Mouse (Mus musculus) lung, embryonic 16.5 days (tissue): ENCODE results near the gene Tesk2. TPM values are rescaled to one million over a fixed set of nuclear protein-coding genes. Genes with fewer than 3 reads are reported as not detected.

ENCODE experiments used
- ATAC-seq: fragments of 200-750 bp; cut with Nextera tagmentation; 2 replicates; pipeline ENCODE4 v1.8.0; 2017; ENCODE audit warnings: low read depth, mild to moderate bottlenecking, moderate library complexity
- H3K27ac ChIP-seq: fragments of 300-500 bp; sonication (generic); 2 replicates; pipeline ENCODE4 v1.5.1; 2014; ENCODE audit warnings: mild to moderate bottlenecking, control low read depth, low read length
- H3K27me3 ChIP-seq: fragments of 300-500 bp; sonication (generic); 2 replicates; pipeline ENCODE4 v1.6.1; 2014; ENCODE audit warnings: low read depth, low read length, mixed read lengths; ENCODE audit not compliant: control insufficient read depth, insufficient read depth
- H3K36me3 ChIP-seq: fragments of 300-500 bp; sonication (generic); 2 replicates; pipeline ENCODE4 v1.6.1; 2014; ENCODE audit warnings: low read length; ENCODE audit not compliant: control insufficient read depth, insufficient read depth
- H3K4me1 ChIP-seq: fragments of 300-500 bp; sonication (generic); replicated peaks from 2 replicates; pipeline ENCODE4 v1.6.1; 2014; ENCODE audit warnings: low read length, mixed read lengths; ENCODE audit not compliant: control insufficient read depth, insufficient read depth
- H3K4me2 ChIP-seq: fragments of 300-500 bp; sonication (generic); 2 replicates; pipeline ENCODE4 v1.6.1; 2014; ENCODE audit warnings: low read depth, low read length, control low read depth
- H3K4me3 ChIP-seq: fragments of 300-500 bp; sonication (generic); 2 replicates; pipeline ENCODE4 v1.5.1; 2014; ENCODE audit warnings: mild to moderate bottlenecking, low read length, control low read depth
- H3K9ac ChIP-seq: fragments of 300-500 bp; sonication (generic); 2 replicates; pipeline ENCODE4 v1.6.1; 2014; ENCODE audit warnings: low read length, control low read depth
- H3K9me3 ChIP-seq: fragments of 300-500 bp; sonication (generic); 2 replicates; pipeline ENCODE4 v1.6.1; 2016; ENCODE audit warnings: low read length; ENCODE audit not compliant: control insufficient read depth
- WGBS: fragments of 180-500 bp; shearing (Covaris S2); extraction: QIAGEN DNeasy Blood & Tissue Kit; methylation state at CpG from one replicate; pipeline ENCODE4 v1.1.7; 2014; 5-methylcytosine and 5-hydroxymethylcytosine counted together
- polyA plus RNA-seq: library from polyadenylated mRNA; unstranded; fragments of >200 nt; fragmentation: Nextera tagmentation; extraction: Ambion mirVana; gene quantifications from 2 replicates; pipeline ENCODE4 v1.2.1, GENCODE M21; 2015

The Tesk2 gene
- polyA plus RNA-seq, 1 experiment from 2014 or later: 8.2 TPM

GRCm38 (mm10) chr4:116776391-116776790 lies 55.6 kb downstream of the Tesk2 start:
- H3K9ac ChIP-seq: no peak overlapping the region
- no peak for ATAC-seq
- H3K4me2 ChIP-seq: no peak overlapping the region
- no peaks in the 10 kb centered on the region for H3K4me1 ChIP-seq
- WGBS: 83% methylated on average over 5 of the region's 5 CpGs
- H3K9me3 ChIP-seq: no peaks in the 10 kb centered on the region
- no peaks in the 10 kb centered on the region for H3K27me3 ChIP-seq
- no peaks in the 10 kb centered on the region for H3K36me3 ChIP-seq
- H3K4me3 ChIP-seq: no peak overlapping the region
- H3K27ac ChIP-seq: no peak overlapping the region

- WGBS: 77% methylated on average over 3 of the region's 3 CpGs
- ATAC-seq: no peak
- H3K27me3 ChIP-seq: no peaks in the 10 kb centered on the region
These were observed 56.3 kb downstream of the Tesk2 start for GRCm38 (mm10) chr4:116777079-116777478.

GRCm38 (mm10) chr4:116780541-116780940 lies 59.8 kb downstream of the Tesk2 start:
- H3K36me3 ChIP-seq: no peaks in the 10 kb centered on the region
- H3K9me3 ChIP-seq: no peaks in the 10 kb centered on the region
- no peak overlapping the region for H3K27ac ChIP-seq
- no peaks in the 10 kb centered on the region for H3K4me1 ChIP-seq
- no peak overlapping the region for H3K9ac ChIP-seq
- no peaks in the 10 kb centered on the region for H3K27me3 ChIP-seq
- no peak for ATAC-seq
- H3K4me3 ChIP-seq: no peak overlapping the region
- WGBS: 68% methylated on average over 2 of the region's 2 CpGs
- H3K4me2 ChIP-seq: no peak overlapping the region

More at GRCm38 (mm10) chr4:116777079-116777478, 56.3 kb downstream of the Tesk2 start:
- Histone ChIP-seq H3K9me3 (no peaks in the 10 kb centered on the region), H3K27ac (no peak overlapping the region), H3K4me3 (no peak overlapping the region), H3K4me1 (no peaks in the 10 kb centered on the region), H3K4me2 (no peak overlapping the region), H3K36me3 (no peaks in the 10 kb centered on the region), H3K9ac (no peak overlapping the region)

DNA sequence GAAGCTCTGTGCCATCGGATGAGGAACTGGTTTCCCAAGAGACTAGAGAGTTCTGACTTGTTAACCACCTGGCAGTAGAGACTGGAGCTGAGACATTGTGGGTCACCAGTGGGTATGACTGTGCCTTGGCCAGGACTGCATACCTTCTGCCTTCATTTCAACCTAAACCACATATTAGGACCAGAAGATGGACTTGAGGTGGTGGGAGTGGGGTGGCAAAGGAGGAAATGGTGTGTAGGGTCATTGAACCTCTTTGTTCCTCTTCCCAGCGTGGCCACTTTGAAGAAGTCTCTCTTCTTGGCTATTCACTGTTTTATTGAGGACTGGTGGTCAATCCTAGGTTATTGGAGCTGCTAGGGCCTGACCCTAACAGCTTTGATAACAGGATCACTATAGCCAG lies 60.6 kb downstream of the Tesk2 start:
- WGBS: 53% methylated on average over 2 of the region's 2 CpGs
- ATAC-seq: no peak

DNA sequence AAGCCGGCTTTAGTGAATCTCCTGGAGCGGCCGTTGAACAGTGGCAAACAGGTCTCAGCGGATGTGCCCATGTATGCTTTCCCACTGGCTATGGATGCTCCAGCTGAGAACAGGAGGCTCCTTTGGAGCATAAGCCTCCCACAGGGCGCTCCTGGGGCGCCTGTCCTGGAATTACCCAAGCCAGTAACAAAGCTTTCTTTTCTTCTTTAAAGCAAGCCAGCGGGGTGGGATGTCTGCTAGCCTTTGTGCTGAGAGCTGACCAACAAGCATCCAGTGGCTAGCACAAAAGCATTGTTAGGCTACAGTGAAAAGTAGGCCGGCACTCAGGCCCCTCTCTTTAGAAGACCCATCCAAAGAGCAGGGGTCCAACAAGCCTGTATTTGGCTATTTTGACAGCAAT lies 61.4 kb downstream of the Tesk2 start:
- 31% methylated on average over 8 of the region's 8 CpGs for WGBS
- ATAC-seq: no peak
- no peak overlapping the region for H3K4me2 ChIP-seq
- no peak overlapping the region for H3K4me3 ChIP-seq
- H3K27ac ChIP-seq: no peak overlapping the region
- no peaks in the 10 kb centered on the region for H3K27me3 ChIP-seq
- no peaks in the 10 kb centered on the region for H3K36me3 ChIP-seq
- H3K9me3 ChIP-seq: no peaks in the 10 kb centered on the region
- no peaks in the 10 kb centered on the region for H3K4me1 ChIP-seq
- no peak overlapping the region for H3K9ac ChIP-seq

More for the DNA sequence above, 60.6 kb downstream of the Tesk2 start:
- Histone ChIP-seq H3K27ac (no peak overlapping the region), H3K27me3 (no peaks in the 10 kb centered on the region), H3K4me1 (no peaks in the 10 kb centered on the region), H3K9ac (no peak overlapping the region), H3K4me3 (no peak overlapping the region), H3K4me2 (no peak overlapping the region), H3K9me3 (no peaks in the 10 kb centered on the region), H3K36me3 (no peaks in the 10 kb centered on the region)

DNA sequence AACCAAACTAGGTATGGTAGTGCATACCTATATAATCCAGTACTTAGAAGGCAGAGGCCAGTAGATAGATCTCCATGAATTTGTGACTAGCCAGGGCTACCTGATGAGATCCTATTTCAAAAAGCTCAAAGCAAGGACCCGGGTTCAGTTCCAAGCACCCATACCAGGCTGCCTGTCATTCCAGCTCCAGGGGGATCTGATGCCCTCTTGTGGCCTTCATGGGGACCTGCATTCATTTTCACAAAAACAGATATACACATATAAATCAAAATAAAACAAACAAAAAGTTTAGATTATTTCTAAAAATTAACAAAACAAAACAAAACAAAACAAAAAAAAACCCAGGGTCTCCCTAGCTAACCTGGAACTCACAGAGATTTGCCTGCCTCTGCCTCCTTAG lies 65.8 kb downstream of the Tesk2 start:
- 96% methylated on average over 1 of the region's 1 CpGs for WGBS
- Histone ChIP-seq H3K27ac (no peak overlapping the region), H3K4me2 (no peak overlapping the region), H3K36me3 (no peaks in the 10 kb centered on the region), H3K27me3 (no peaks in the 10 kb centered on the region), H3K4me3 (no peak overlapping the region), H3K4me1 (no peaks in the 10 kb centered on the region), H3K9ac (no peak overlapping the region), H3K9me3 (no peaks in the 10 kb centered on the region)
- no peak for ATAC-seq

- no peak overlapping the region for H3K9ac ChIP-seq
- H3K9me3 ChIP-seq: no peaks in the 10 kb centered on the region
- H3K4me2 ChIP-seq: no peak overlapping the region
- no peaks in the 10 kb centered on the region for H3K27me3 ChIP-seq
- no peaks in the 10 kb centered on the region for H3K4me1 ChIP-seq
- 39% methylated on average over 7 of the region's 7 CpGs for WGBS
- no peak for ATAC-seq
- H3K36me3 ChIP-seq: no peaks in the 10 kb centered on the region
- H3K4me3 ChIP-seq: no peak overlapping the region
- H3K27ac ChIP-seq: no peak overlapping the region
These were observed 67.4 kb downstream of the Tesk2 start for GRCm38 (mm10) chr4:116787985-116788760.

DNA sequence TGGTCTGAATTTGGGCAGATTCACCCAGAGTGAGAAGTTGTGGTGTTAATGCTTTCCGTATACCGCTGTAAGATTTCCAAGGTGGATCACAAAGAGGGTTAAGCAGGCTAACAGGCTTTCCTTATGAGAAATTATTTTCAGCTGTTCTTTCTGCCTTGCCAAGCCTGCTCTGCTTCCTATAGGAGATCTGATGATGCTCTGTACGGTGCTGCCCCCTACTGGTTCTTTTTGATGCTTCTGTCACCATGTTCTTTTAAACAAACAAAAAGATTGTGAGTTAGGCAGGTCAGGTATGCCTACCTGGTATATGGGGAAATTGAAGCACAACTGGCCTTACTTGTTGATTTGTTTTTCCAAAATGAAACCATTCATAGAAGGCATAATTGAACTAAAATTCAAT lies 68.2 kb downstream of the Tesk2 start:
- Histone ChIP-seq H3K4me1 (no peaks in the 10 kb centered on the region), H3K4me3 (no peak overlapping the region), H3K36me3 (no peaks in the 10 kb centered on the region), H3K27ac (no peak overlapping the region), H3K9me3 (no peaks in the 10 kb centered on the region), H3K4me2 (no peak overlapping the region), H3K27me3 (no peaks in the 10 kb centered on the region), H3K9ac (no peak overlapping the region)
- 10% methylated on average over 3 of the region's 3 CpGs for WGBS
- peak; percentile 62; the same call in 1 of the 2 replicates for ATAC-seq

GRCm38 (mm10) chr4:116792453-116792852 lies 71.7 kb downstream of the Tesk2 start:
- no peak for ATAC-seq
- no peak overlapping the region for H3K4me3 ChIP-seq
- WGBS: 90% methylated on average over 8 of the region's 8 CpGs
- H3K4me2 ChIP-seq: no peak overlapping the region
- no peaks in the 10 kb centered on the region for H3K4me1 ChIP-seq
- H3K9me3 ChIP-seq: no peaks in the 10 kb centered on the region
- no peak overlapping the region for H3K9ac ChIP-seq
- no peaks in the 10 kb centered on the region for H3K36me3 ChIP-seq
- H3K27me3 ChIP-seq: no peaks in the 10 kb centered on the region
- no peak overlapping the region for H3K27ac ChIP-seq
